Mouse (Mus musculus) liver, embryonic 14.5 days (tissue): ENCODE results near the gene Slc6a12.

Experiments used
- CTCF ChIP-seq: IDR thresholded peaks from 2 replicates; pipeline ENCODE4 v1.5.1; 2016; ENCODE audit warnings: antibody characterized with exemption, low read depth, control low read depth
- EP300 ChIP-seq: IDR thresholded peaks from 2 replicates; pipeline ENCODE4 v1.6.1; 2016; ENCODE audit warnings: antibody characterized with exemption, low read depth

- no peak for TF ChIP-seq EP300
- TF ChIP-seq CTCF, result no peak
These were observed 37.7 kb downstream of the Slc6a12 start for GRCm38 (mm10) chr6:121380576-121380975.
